Mouse (Mus musculus) brown adipose tissue, adult 24 weeks (tissue): ENCODE measurements around the gene Ugp2. TPM values are rescaled to one million over a fixed set of nuclear protein-coding genes. Genes with fewer than 3 reads are reported as not detected.
A peak's percentile ranks its signal among the peaks of the same experiment; 100 is the strongest.

Source experiments
- H3K27ac ChIP-seq: fragments of 200-500 bp; replicated peaks from 2 replicates; pipeline ENCODE4 v1.5.1; 2012; ENCODE audit warnings: low read depth, mild to moderate bottlenecking, low read length
- H3K4me1 ChIP-seq: fragments of 200-500 bp; 2 replicates; pipeline ENCODE4 v1.6.1; 2012; ENCODE audit warnings: low read length, mixed read lengths; ENCODE audit not compliant: control insufficient read depth, insufficient read depth, insufficient read length
- H3K4me3 ChIP-seq: fragments of 200-500 bp; 2 replicates; pipeline ENCODE4 v1.5.1; 2012; ENCODE audit warnings: low read depth, mild to moderate bottlenecking, low read length, moderate library complexity; ENCODE audit not compliant: insufficient read depth
- polyA plus RNA-seq: library from polyadenylated mRNA; stranded (reverse); fragments of >200 nt; gene quantifications from 2 replicates; pipeline ENCODE4 v1.2.4, GENCODE M21; 2012; ENCODE audit not compliant: missing spikeins, insufficient read depth, insufficient read length

Gene Ugp2
- polyA plus RNA-seq, result 304 and 400 TPM in 2 replicates

- Histone ChIP-seq H3K4me3 (peak within 1 kb of the TSS; percentile 91), H3K27ac (peak within 1 kb of the TSS; percentile 96), H3K4me1 (0 out of 2 replicates have a peak, but pooled peaks cover 2% of the 10 kb centered on the region)
Observed at GRCm38 (mm10) chr11:21371122-21371806, at the start of gene Ugp2. Gene Ugp2, minus strand, starts transcription at chr11:21371201.

- no peaks in the 10 kb centered on the region for H3K4me1 ChIP-seq
- no peak overlapping the region for H3K4me3 ChIP-seq
- H3K27ac ChIP-seq, result peak overlapping the region; percentile 75
Observed at GRCm38 (mm10) chr11:21414911-21415381, 43.9 kb upstream of the Ugp2 start.

GRCm38 (mm10) chr11:21406668-21407067 lies 35.7 kb upstream of the Ugp2 start:
- Histone ChIP-seq H3K4me3 (no peak overlapping the region), H3K27ac (no peak overlapping the region), H3K4me1 (no peaks in the 10 kb centered on the region)

- Histone ChIP-seq H3K4me1 (no peaks in the 10 kb centered on the region), H3K4me3 (no peak overlapping the region), H3K27ac (no peak overlapping the region)
Observed at GRCm38 (mm10) chr11:21406141-21406540, 35.1 kb upstream of the Ugp2 start.

GRCm38 (mm10) chr11:21403877-21404276 lies 32.9 kb upstream of the Ugp2 start:
- no peak overlapping the region for H3K4me3 ChIP-seq
- H3K4me1 ChIP-seq, result no peaks in the 10 kb centered on the region
- no peak overlapping the region for H3K27ac ChIP-seq

- Histone ChIP-seq H3K4me1 (no peaks in the 10 kb centered on the region), H3K4me3 (no peak overlapping the region), H3K27ac (0 out of 2 replicates have a peak overlapping the region, but pooled peaks have one; percentile 51)
Observed at GRCm38 (mm10) chr11:21402481-21403254, 31.7 kb upstream of the Ugp2 start.

- Histone ChIP-seq H3K4me3 (no peak overlapping the region), H3K4me1 (no peaks in the 10 kb centered on the region), H3K27ac (no peak overlapping the region)
Observed at GRCm38 (mm10) chr11:21401248-21401647, 30.2 kb upstream of the Ugp2 start.

GRCm38 (mm10) chr11:21399186-21399681 lies 28.2 kb upstream of the Ugp2 start:
- H3K4me3 ChIP-seq, result no peak overlapping the region
- peak overlapping the region; percentile 15; the same call in 1 of the 2 replicates for H3K27ac ChIP-seq
- H3K4me1 ChIP-seq, result no peaks in the 10 kb centered on the region

- H3K27ac ChIP-seq, result no peak overlapping the region
- H3K4me3 ChIP-seq, result no peak overlapping the region
- no peaks in the 10 kb centered on the region for H3K4me1 ChIP-seq
Observed at GRCm38 (mm10) chr11:21398464-21398863, 27.5 kb upstream of the Ugp2 start.

- H3K27ac ChIP-seq, result no peak overlapping the region
- H3K4me3 ChIP-seq, result no peak overlapping the region
- no peaks in the 10 kb centered on the region for H3K4me1 ChIP-seq
Observed at GRCm38 (mm10) chr11:21386790-21387189, 15.8 kb upstream of the Ugp2 start.

- Histone ChIP-seq H3K4me1 (no peaks in the 10 kb centered on the region), H3K27ac (no peak overlapping the region), H3K4me3 (no peak overlapping the region)
Observed at GRCm38 (mm10) chr11:21374096-21374495, 3.1 kb upstream of the Ugp2 start.

GRCm38 (mm10) chr11:21370399-21371121 lies 441 bp downstream of the Ugp2 start:
- 0 out of 2 replicates have a peak, but pooled peaks cover 2% of the 10 kb centered on the region for H3K4me1 ChIP-seq
- peak overlapping the region; percentile 96 for H3K27ac ChIP-seq
- peak overlapping the region; percentile 91 for H3K4me3 ChIP-seq

- Histone ChIP-seq H3K27ac (peak overlapping the region; percentile 65), H3K4me3 (peak overlapping the region; percentile 88), H3K4me1 (0 out of 2 replicates have a peak, but pooled peaks cover 2% of the 10 kb centered on the region)
Observed at GRCm38 (mm10) chr11:21369248-21370016, 1.6 kb downstream of the Ugp2 start.

GRCm38 (mm10) chr11:21368466-21368865 lies 2.5 kb downstream of the Ugp2 start:
- Histone ChIP-seq H3K4me3 (peak overlapping the region; percentile 38), H3K4me1 (peaks cover 4% of the 10 kb centered on the region; the same call in 1 of the 2 replicates), H3K27ac (0 out of 2 replicates have a peak overlapping the region, but pooled peaks have one; percentile 2)
